Mouse (Mus musculus): ENCODE data around the gene Stk4. TPM values are rescaled to one million over a fixed set of nuclear protein-coding genes. Genes with fewer than 3 reads are reported as not detected.

The Stk4 gene
- total and polyA plus RNA-seq, 3 experiments = 51.4 to 77.5 (median 64.4) TPM

DNA sequence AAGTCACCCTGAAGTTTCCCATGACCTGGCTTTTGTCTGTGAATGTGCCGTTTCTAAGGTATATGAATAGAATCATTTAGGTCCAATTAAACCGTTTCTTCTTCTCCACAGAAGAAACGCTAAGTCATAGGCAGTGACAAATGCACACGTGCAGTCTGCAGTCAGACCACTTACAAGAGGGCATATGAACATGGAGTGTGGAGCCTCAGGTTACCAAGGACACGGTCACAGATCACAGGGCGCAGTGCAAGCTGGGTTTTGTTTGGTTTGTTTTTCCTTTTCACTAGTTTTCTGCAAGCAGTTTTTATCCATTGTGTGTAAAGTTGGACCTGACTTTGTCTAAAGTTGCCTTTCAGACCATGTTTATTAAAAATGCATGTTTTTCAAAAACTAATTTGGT is 73.9 kb downstream of the Stk4 start:
- Histone ChIP-seq H3K4me3 (replicated peaks in 1 of 3; ENCODE audit: low read depth in 2 of 3, low read length in 2 of 3, poor library complexity in 1 of 3) (no peak overlapping the region), H3K9me3 (replicated peaks; ENCODE audit: low read length) (no peaks in the 10 kb centered on the region), H3K27me3 (replicated peaks) (no peaks in the 10 kb centered on the region), H3K36me3 (replicated peaks in 1 of 2; ENCODE audit: control insufficient read depth in 1 of 2, insufficient read depth in 1 of 2, low read length in 1 of 2) (peaks cover 45 to 84% of the 10 kb centered on the region in 2 experiments), H3K79me2 (replicated peaks; ENCODE audit: control insufficient read depth, extremely low read depth, insufficient read depth, poor library complexity, severe bottlenecking) (peaks cover 8% of the 10 kb centered on the region), H3K4me2 (ENCODE audit: insufficient read depth, low read depth, poor library complexity, severe bottlenecking) (no peak overlapping the region), H3K9ac (ENCODE audit: insufficient read depth, low read depth) (no peak overlapping the region), H3K27ac (ENCODE audit: insufficient read depth, low read depth) (no peak overlapping the region), H3K4me1 (ENCODE audit: control insufficient read depth in 1 of 2, insufficient read depth in 2 of 2) (peaks cover 5 to 89% of the 10 kb centered on the region in 2 experiments; a peak in 3 of 4 replicates)
- TF ChIP-seq BHLHE40 (IDR thresholded peaks at IDR 0.05; ENCODE audit: low read depth, low read length) = peak; percentile 24; the same call in 1 of the 2 replicates
- no peak for TF ChIP-seq SMC3 (IDR thresholded peaks at IDR 0.05; ENCODE audit: low read depth, low read length)
- no peak for TF ChIP-seq TCF12 (IDR thresholded peaks at IDR 0.05; ENCODE audit: low read depth, low read length)
- no peak for TF ChIP-seq ELF1 (IDR thresholded peaks at IDR 0.05; ENCODE audit: low read depth, low read length)
- dilution Hi-C loops (cut with MboI; ENCODE audit: extremely low pct_ligation_motif_present, extremely low pct_unique_long_range_greater_than_20kb, low sequenced_read_pairs) (no loop called here), in situ Hi-C loops (cut with MboI; ENCODE audit: low pct_ligation_motif_present, low pct_unique_long_range_greater_than_20kb, low sequenced_read_pairs) (no loop called here)
- DNase-seq (ENCODE audit: extremely low read depth) = peak; percentile 60

DNA sequence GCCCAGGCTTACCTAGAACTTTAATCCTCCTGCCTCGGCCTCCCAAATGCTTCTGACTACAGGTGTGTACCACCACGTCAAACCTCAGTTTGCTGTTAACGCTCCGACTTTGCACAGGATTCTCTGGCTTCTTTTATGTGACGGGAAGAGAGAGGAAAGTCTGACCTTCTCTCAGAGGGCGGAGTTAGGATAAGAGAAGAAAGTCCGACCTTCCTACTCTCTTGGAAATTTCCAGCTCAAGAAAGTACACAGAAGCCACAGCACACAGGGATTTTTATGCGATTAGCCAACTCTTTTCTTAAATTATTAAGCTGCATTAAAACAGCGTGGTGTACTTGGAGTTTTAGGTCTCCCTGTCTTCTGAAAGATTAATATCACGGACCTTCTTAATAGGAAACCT is 74.4 kb downstream of the Stk4 start:
- H3K4me3 ChIP-seq (replicated peaks in 1 of 3; ENCODE audit: low read depth in 2 of 3, low read length in 2 of 3, poor library complexity in 1 of 3) = no peak overlapping the region
- no peak for TF ChIP-seq MEF2A (IDR thresholded peaks at IDR 0.05; ENCODE audit: borderline replicate concordance, low read depth, low read length)
- no peak for TF ChIP-seq POLR2A (IDR thresholded peaks at IDR 0.05; ENCODE audit: low read depth, low read length)
- TF ChIP-seq BHLHE40 (IDR thresholded peaks at IDR 0.05; ENCODE audit: low read depth, low read length) = no peak
- TF ChIP-seq E2F4 (IDR thresholded peaks at IDR 0.05; ENCODE audit: insufficient replicate concordance, low read depth, low read length) = no peak
- no peak for TF ChIP-seq TCF12 (IDR thresholded peaks at IDR 0.05; ENCODE audit: low read depth, low read length)
- no peak for TF ChIP-seq GABPA (IDR thresholded peaks at IDR 0.05; ENCODE audit: insufficient replicate concordance, low read depth, low read length)
- H3K4me2 ChIP-seq (ENCODE audit: insufficient read depth, low read depth, poor library complexity, severe bottlenecking) = no peak overlapping the region
- no peak for DNase-seq (ENCODE audit: extremely low read depth)
- H3K4me1 ChIP-seq (ENCODE audit: control insufficient read depth in 1 of 2, insufficient read depth in 2 of 2) = peaks cover 5 to 90% of the 10 kb centered on the region in 2 experiments; a peak in 3 of 4 replicates
- H3K27ac ChIP-seq (ENCODE audit: insufficient read depth, low read depth) = no peak overlapping the region
- H3K9ac ChIP-seq (ENCODE audit: insufficient read depth, low read depth) = no peak overlapping the region
- dilution Hi-C loops (cut with MboI; ENCODE audit: extremely low pct_ligation_motif_present, extremely low pct_unique_long_range_greater_than_20kb, low sequenced_read_pairs) = no loop called here
- H3K79me2 ChIP-seq (replicated peaks; ENCODE audit: control insufficient read depth, extremely low read depth, insufficient read depth, poor library complexity, severe bottlenecking) = peaks cover 8% of the 10 kb centered on the region
- H3K36me3 ChIP-seq (replicated peaks in 1 of 2; ENCODE audit: control insufficient read depth in 1 of 2, insufficient read depth in 1 of 2, low read length in 1 of 2) = peaks cover 50 to 89% of the 10 kb centered on the region in 2 experiments
- H3K9me3 ChIP-seq (replicated peaks; ENCODE audit: low read length) = no peaks in the 10 kb centered on the region
- in situ Hi-C loops (cut with MboI; ENCODE audit: low pct_ligation_motif_present, low pct_unique_long_range_greater_than_20kb, low sequenced_read_pairs) = no loop called here
- no peaks in the 10 kb centered on the region for H3K27me3 ChIP-seq (replicated peaks)

- Histone ChIP-seq H3K27ac (ENCODE audit: insufficient read depth, low read depth) (no peak overlapping the region), H3K9ac (ENCODE audit: insufficient read depth, low read depth) (no peak overlapping the region), H3K36me3 (replicated peaks in 1 of 2; ENCODE audit: control insufficient read depth in 1 of 2, insufficient read depth in 1 of 2, low read length in 1 of 2) (peaks cover 62 to 93% of the 10 kb centered on the region in 2 experiments), H3K79me2 (replicated peaks; ENCODE audit: control insufficient read depth, extremely low read depth, insufficient read depth, poor library complexity, severe bottlenecking) (peaks cover 5% of the 10 kb centered on the region; the same call in 1 of the 2 replicates), H3K4me2 (ENCODE audit: insufficient read depth, low read depth, poor library complexity, severe bottlenecking) (no peak overlapping the region), H3K27me3 (replicated peaks) (no peaks in the 10 kb centered on the region), H3K4me1 (ENCODE audit: control insufficient read depth in 1 of 2, insufficient read depth in 2 of 2) (peaks cover 5 to 74% of the 10 kb centered on the region in 2 experiments; a peak in 3 of 4 replicates), H3K9me3 (replicated peaks; ENCODE audit: low read length) (no peaks in the 10 kb centered on the region), H3K4me3 (replicated peaks in 1 of 3; ENCODE audit: low read depth in 2 of 3, low read length in 2 of 3, poor library complexity in 1 of 3) (no peak overlapping the region)
- no peak for DNase-seq (ENCODE audit: extremely low read depth)
- TF ChIP-seq POLR2AphosphoS2 (IDR thresholded peaks at IDR 0.05; ENCODE audit: low read depth, low read length) = no peak
- no peak for TF ChIP-seq USF1 (IDR thresholded peaks at IDR 0.05; ENCODE audit: low read depth, low read length)
- in situ Hi-C loops (cut with MboI; ENCODE audit: low pct_ligation_motif_present, low pct_unique_long_range_greater_than_20kb, low sequenced_read_pairs) (no loop called here), dilution Hi-C loops (cut with MboI; ENCODE audit: extremely low pct_ligation_motif_present, extremely low pct_unique_long_range_greater_than_20kb, low sequenced_read_pairs) (no loop called here)
These were observed 76.4 kb downstream of the Stk4 start for GRCm38 (mm10) chr2:164146556-164146955.
